Mouse (Mus musculus): ENCODE measurements around the gene Rab37.

The Rab37 gene

GRCm38 (mm10) chr11:115164976-115165374 lies 73.7 kb downstream of the Rab37 start:
- no peak for DNase-seq (ENCODE audit: low read depth)

DNA sequence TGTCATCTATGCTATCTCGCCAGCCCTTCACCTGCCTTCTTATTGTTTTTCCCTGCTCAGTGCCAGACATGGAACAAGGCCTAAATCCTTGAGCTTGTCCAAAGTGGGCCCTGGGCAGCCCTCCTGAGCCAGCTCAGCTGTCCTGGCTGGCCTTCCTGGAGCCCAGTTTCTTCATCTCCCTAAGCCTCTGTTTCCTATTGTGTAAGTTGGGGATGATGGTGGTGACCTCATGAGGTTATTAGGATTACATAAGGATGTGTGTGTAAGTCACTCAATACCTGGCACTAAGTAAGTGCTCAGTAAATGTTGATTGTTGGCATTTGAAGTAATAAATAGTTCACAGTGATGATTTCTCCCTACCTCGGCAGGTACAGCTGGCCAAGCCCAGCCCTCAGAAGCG lies 75.5 kb downstream of the Rab37 start:
- DNase-seq (ENCODE audit: low read depth), result no peak

DNA sequence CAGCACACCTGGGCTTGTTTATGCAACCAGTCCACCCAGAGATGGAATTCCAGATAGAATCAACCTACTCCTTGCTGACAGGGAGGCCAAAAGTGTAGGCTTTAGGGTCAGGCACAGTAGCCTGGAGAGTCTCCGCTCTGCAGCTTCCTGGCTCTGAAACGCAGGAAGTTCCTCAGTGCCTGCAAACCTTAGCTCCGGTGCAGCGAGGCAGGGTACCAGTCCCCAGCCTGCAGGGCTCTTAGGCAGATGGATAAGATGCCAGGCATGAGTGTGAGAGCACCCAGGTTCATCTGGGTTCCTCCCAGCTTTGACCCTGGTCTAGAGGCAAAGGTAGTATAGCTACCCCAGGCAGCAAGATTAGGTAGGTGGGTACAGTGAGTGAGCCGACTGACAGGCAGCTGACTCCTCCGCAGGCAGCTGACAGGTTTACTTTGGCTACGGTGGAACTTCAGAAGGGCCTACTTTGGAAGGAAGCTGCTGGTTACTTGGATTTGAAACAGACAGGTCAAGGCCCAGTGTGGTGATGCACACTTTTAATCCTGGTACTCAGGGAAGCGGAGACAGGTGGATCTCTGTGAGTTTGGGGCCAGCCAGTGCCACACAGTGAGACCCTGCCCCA lies 76.5 kb downstream of the Rab37 start:
- DNase-seq (ENCODE audit: low read depth), result no peak

- no peak for DNase-seq (ENCODE audit: low read depth)
These were observed 78.2 kb downstream of the Rab37 start for GRCm38 (mm10) chr11:115169430-115169829.

DNA sequence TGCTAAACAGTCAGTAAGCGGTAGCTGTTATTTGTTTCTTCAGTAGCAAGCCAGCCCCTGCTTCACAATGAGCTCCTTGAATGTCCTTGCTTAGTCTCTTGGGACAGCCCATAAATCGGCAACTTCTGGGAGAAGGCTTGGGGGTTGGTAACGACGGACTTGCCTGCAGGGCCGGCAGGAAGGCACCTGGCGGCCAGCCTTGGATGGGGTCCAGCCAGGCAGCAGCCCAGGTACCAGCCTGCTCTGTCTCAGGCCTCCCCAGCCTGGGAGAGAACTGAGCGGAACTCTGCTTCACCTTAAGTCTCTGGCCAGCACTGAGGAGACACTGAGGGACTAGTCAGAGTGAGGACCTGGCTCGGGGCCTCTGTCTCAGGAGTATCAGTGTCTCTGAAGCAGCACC lies 79.9 kb downstream of the Rab37 start:
- no peak for DNase-seq (ENCODE audit: low read depth)

GRCm38 (mm10) chr11:115172825-115173287 lies 81.6 kb downstream of the Rab37 start:
- DNase-seq (ENCODE audit: low read depth), result no peak

- DNase-seq (ENCODE audit: low read depth), result no peak
These were observed 82.5 kb downstream of the Rab37 start for GRCm38 (mm10) chr11:115173549-115174339.

GRCm38 (mm10) chr11:115176399-115177190 lies 85.4 kb downstream of the Rab37 start:
- DNase-seq (ENCODE audit: low read depth), result no peak

GRCm38 (mm10) chr11:115177559-115178195 lies 86.4 kb downstream of the Rab37 start:
- DNase-seq (ENCODE audit: low read depth), result no peak

- no peak for DNase-seq (ENCODE audit: low read depth)
These were observed 87.5 kb downstream of the Rab37 start for GRCm38 (mm10) chr11:115178766-115179165.

GRCm38 (mm10) chr11:115179191-115179590 lies 88.0 kb downstream of the Rab37 start:
- DNase-seq (ENCODE audit: low read depth), result no peak

DNA sequence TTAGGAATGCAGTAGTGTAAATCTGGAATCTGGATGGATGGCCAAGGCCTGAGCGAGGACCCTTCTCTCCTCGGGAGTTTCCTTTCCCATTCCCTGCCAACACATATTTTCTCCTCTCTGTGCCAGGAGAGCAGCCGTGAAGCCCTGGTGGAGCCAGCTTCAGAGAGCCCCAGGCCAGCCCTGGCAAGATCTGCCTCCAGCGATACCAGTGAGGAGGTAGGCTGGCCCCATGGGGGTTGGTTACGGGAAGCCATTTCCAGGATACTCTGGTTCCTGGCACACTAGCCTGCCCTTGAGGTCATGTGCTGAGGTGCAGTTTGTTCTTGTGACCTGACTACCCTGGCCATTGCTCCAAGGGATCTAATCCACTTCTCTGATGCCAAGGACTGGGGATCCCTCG lies 88.7 kb downstream of the Rab37 start:
- DNase-seq (ENCODE audit: low read depth), result no peak

GRCm38 (mm10) chr11:115181913-115182638 lies 90.8 kb downstream of the Rab37 start:
- DNase-seq (ENCODE audit: low read depth), result no peak

DNA sequence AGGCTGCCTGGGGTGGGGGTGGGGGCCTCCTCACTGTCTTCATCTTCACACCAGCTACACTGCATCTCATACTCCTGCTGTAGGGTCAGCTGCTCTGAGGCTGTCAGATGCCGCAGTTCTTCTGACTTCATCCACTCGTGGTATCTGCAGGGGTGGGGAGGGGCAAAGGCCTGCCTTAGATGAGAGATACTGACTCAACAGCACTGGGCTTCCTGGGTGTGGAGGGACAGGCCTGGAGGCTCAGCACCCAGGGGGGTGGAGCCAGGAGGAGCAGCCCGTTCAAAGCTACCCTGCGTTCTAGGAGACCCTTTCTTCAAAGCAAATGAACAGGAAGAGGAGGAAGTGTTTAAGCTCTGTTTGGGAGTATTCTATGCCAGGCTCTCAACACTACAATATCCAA lies 93.7 kb downstream of the Rab37 start:
- no peak for DNase-seq (ENCODE audit: low read depth)

DNA sequence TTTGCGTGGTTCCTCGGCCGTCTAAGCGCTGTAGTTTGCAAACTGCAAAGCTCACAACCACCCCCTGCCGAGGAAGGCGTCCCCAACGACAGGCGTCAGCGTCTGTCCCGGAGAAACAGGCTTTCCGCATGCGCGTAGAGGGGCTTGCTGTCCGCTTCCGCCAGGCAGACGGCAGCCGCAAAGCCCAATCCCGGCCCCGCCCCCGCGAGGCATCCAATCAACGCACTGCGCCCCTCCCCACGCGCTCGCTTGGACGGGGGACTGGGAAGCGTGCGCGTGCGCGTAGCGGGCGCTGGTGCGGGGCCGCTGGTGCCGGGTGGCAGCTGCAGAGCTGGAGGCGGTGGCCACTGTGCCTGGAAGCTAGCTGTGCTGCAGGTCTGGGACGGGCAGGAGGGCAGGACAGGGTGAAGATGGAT lies 96.0 kb downstream of the Rab37 start, which contains the start of gene Tmem104:
Gene Tmem104, plus strand, starts transcription at position 264 of the 416 bp plus-strand sequence.
- DNase-seq (ENCODE audit: low read depth), result peak; percentile 98

GRCm38 (mm10) chr11:115187693-115188092 lies 96.5 kb downstream of the Rab37 start, which contains the start of gene Nat9:
Gene Nat9, minus strand, starts transcription at chr11:115187859.
- DNase-seq (ENCODE audit: low read depth), result no peak

DNA sequence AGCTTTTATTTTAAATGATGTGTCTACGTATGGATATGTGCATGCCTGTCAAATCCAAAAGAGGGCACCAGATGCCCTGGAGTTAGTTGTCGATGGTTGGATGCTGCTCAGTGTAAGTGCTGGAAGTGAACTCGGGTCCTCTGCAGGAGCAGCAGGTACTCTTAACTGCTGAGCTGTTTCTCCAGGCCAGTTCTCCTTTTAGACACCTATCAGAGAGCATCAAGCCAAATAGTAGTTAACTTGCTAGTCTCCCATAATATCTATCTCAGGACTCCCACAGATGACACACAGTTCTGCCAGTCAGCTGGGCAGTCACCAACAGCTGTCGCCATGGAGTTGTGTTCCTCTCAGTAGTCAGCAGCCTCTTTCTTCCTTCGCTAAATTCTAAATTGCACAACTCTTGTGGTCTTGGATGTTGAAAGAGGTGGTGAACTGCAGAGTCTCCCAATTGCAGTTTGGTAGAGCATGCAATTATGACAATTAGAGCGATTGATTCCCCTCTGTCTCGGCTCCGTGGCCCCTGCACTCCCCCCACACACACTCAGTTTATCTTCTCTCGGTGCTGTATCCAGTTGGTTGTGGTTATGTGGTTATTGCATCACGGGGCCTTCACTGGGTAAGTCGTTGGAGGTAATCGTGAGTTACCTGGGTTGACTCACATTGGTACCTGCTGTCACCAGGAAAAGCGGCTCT lies 97.5 kb downstream of the Rab37 start:
- peak; percentile 65 for DNase-seq (ENCODE audit: low read depth)

GRCm38 (mm10) chr11:115189304-115189703 lies 98.1 kb downstream of the Rab37 start:
- DNase-seq (ENCODE audit: low read depth), result no peak

- no peak for DNase-seq (ENCODE audit: low read depth)
These were observed 100.9 kb downstream of the Rab37 start for GRCm38 (mm10) chr11:115192180-115192579.

DNA sequence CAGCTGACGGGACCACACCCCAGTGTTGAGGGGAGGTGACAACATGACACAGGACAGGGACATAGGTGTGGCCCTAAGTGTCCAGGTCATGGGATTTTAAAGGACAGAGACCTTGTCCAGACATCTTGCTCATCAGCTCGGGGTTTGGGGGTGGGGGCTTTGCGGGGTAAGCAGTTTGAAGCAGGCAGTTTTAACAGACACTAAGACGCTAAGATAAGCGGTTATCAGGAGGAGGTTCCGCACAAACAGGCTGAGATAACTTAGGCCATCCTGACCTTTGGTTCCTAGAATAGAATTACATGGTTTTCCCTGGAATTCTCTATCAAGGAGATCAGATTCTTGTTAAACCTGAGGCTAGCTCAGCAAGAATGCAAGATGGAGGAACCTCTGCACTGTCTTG lies 103.5 kb downstream of the Rab37 start:
- DNase-seq (ENCODE audit: low read depth), result no peak

- DNase-seq (ENCODE audit: low read depth), result no peak
These were observed 104.7 kb downstream of the Rab37 start for GRCm38 (mm10) chr11:115195933-115196332.

All from c-Kit-positive CD71-negative TER-119-negative erythroid progenitor cells, embryonic 14.5 days (primary cell).